Mouse (Mus musculus) common myeloid progenitor, adult 5-6 weeks (primary cell): ENCODE measurements around the gene Nolc1. TPM values are rescaled to one million over a fixed set of nuclear protein-coding genes. Genes with fewer than 3 reads are reported as not detected.
A peak's percentile ranks its signal among the peaks of the same experiment; 100 is the strongest.
"Not testable (repeated sequence)": the region's sequence is repeated elsewhere in the genome, so short reads cannot be mapped to it uniquely, and the experiment has no call there.

ENCODE experiments used
- ATAC-seq: replicated peaks from 2 replicates; pipeline ENCODE4 v1.8.0; 2016; ENCODE audit warnings: low read depth, mild to moderate bottlenecking, moderate TSS enrichment, inconsistent platforms; ENCODE audit not compliant: poor library complexity, severe bottlenecking
- total RNA-seq: library from RNA; stranded (forward); fragments of 200-1000, 187-1606 nt; gene quantifications from 2 replicates; pipeline ENCODE4 v1.2.3, GENCODE M21; 2017

Nolc1 gene
- total RNA-seq, 1 experiment from 2014 or later, result 197 TPM

DNA sequence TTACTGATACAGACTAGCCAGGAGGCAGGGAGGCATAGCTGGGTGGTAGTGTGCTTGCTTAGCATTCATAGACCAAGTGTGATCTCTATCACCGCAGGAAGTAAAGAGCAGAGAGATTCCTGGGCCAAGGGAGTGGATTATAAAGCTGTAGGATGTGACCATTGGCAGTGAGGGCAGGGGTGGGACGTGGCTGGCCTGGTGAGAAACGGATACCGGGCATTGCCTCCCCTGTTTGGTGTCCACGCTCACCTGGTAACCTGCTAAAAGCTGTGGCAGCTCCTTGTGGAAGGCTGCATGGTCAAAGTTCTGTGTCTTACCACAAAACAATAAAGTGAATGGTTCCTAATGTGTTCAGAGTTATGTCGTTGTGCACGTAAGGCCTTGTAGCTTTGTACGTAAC lies 9.5 kb downstream of the Nolc1 start:
- no peak for ATAC-seq

DNA sequence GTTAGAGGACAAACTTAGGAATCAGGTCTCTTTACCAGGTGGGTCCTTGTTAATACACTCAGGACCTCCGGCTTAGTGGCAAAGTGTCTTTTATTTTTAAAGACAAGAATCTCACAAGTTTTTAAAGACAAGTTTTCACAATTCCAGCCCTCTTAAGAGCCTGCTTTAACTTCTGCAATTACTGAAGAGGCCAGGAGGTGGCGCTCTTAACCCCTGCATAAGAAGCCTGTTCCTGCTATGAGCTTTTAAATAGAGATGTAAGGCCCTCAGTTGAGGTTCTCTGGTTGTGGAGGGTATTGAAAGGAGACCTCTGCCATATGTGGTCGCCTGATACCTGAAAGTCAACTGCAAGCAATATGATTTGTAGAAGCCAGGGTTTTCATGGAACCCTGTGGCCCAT lies 10.7 kb downstream of the Nolc1 start:
- peak; percentile 80 for ATAC-seq

DNA sequence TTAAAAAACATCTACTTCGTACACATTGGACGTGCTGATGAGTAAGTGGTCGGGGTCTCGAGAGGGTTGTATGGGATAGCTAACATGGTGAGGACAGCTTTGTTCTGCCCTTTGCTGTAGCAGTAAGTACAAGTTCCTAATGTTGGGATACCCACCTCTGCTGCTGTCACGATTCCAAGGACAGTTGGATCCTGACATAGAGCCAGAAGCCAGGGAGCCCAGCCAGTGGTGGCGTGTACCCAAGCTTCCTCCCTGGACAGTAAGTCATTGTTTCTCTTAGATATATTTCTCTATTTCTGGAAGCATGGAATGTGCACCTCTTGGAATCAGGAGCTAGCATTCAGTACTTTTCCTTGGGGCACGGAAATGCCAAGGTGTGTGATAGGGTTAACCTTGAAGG lies 12.2 kb downstream of the Nolc1 start:
- no peak for ATAC-seq

DNA sequence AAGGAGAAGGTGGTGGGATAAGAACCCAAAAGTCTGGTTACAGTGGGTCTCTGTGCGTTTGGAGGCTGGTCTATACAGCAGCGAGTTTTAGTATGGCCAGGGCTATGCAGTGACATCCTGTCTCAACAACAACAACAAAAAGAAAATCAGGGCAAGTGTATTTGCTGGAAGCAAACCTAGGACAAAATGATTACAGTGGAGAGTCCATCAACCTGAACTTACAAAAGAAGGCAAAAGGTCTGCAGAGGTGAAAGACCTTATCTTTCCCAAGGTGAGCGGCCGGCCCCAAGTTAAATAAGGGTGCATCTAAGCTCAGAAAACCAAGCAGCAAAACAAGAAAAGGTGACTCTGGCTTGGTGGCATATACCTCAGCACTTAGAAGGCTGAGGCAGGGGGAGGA lies 16.0 kb downstream of the Nolc1 start:
- no peak for ATAC-seq

DNA sequence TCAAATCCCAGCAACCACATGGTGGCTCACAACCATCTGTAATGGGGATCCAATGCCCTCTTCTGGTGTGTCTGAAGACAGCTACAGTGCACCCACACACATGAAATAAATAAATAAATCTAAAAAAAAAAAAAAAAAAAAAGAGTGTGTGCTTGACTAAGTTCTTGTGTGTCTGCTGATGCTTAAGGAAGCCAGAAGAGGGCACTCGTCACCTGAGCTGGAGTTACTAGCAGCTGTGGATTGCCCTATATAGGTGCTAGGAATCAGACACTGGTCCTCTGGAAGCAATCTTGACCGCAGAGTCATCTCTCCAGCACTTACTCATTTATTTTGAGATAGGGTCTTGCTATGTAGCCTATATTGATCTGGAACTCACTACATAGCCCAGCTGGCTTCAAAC lies 18.5 kb downstream of the Nolc1 start:
- ATAC-seq, result no peak

DNA sequence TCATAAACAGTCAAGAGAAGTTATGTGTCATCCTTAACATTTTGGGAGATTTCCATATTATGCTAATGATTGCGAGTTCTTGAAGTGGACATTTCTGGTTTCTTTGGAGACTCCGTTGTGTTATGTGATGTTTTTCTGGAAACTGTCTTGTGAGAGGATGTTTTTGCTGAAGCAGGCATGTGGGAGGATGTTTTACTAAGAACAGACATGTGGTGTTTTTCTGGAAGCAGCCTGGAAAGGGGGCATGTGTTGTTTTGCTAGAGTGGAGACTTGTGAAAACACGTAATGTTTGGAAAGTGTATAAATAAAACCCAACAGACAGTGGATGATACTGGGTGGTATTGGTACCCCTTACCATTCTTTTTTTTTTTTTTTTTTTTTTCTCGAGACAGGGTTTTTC lies 19.6 kb downstream of the Nolc1 start:
- no peak for ATAC-seq

DNA sequence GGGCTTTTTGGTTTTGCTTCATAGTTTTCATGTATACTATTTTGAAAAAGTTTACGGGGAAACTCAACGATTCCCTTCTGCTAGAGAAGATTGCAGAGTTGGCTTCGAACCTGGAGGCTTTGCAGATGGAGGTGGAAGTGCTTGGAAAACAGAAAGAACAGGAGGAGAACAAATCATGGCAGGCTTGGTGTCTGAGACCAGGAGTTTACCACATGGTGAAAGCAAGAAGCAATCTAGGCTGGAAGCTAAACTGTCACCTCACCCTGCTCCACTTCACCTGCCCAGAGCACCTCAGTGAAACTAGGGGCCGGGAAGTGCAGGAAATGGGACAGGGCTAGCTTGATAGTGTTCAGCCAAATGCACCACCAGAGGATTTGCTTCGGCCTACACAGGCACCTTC lies 20.7 kb downstream of the Nolc1 start:
- ATAC-seq, result no peak

DNA sequence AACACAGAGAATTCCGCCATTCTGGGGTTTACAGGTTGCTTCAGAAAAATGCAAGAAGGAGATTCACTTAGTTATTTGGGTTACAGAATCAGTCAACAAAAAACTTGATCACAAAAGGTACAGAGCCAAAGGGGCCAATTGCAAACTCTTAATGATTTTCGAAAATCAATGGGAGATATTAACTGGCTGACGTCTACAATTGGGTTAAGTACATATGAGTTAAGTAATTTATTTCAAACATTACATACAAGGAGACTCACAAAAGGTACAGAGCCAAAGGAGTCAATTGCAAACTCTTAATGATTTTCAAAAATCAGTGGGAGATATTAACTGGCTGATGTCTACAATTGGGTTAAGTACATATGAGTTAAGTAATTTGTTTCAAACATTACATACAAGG lies 23.9 kb downstream of the Nolc1 start:
- ATAC-seq, result no peak

DNA sequence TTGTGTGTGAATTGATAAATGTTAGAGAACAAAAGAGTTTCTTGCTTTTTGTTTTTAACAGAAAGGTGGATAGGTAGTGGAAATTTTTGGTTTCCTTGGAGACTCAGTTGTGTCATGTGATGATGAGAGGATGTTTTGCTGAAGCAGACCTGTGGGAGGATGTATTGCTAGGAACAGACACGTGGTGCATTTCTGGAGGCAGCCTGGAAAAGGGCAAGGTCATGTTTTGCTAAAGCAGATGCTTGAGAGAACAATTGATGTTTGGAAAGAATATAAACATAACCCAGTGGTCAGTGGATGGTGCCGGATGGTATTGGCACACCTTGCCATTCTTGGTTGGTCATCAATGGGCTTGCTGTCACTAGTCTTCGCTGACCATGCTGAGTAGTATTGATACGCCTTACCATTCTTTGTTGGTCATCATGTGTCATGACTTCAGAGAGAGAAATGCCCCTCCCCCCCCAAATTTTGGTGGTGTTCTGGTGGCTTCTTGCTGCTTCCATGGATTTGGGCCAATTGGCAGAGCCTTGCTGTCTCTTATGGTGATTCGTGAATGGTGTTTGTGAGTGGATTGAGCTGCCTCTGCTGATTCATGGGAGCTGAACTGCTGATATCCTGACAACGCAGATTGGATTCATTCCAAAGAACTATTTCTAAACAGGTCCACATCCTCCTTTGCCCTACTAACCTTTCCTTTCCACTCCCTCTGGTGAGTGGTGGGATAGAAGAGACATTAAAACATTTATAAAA lies 27.9 kb downstream of the Nolc1 start:
- ATAC-seq, result no peak

DNA sequence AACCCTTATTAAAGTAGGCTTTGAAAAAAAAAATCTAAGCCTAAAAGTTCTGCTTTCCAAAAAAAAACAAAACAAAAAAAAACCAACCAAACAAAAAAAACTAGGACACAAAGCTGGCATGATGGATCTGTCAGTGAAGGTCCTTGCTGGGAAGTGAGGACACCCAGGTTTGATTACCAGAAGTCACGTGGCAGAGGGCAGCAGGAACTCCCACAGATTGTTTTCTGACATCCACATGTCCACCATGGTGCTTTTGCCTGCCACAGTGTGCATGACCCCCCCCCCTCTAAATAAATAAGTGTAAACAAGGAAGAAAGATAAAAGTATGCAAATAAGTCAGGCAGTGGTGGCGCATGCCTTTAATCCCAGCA lies 28.5 kb downstream of the Nolc1 start:
- ATAC-seq, result no peak

DNA sequence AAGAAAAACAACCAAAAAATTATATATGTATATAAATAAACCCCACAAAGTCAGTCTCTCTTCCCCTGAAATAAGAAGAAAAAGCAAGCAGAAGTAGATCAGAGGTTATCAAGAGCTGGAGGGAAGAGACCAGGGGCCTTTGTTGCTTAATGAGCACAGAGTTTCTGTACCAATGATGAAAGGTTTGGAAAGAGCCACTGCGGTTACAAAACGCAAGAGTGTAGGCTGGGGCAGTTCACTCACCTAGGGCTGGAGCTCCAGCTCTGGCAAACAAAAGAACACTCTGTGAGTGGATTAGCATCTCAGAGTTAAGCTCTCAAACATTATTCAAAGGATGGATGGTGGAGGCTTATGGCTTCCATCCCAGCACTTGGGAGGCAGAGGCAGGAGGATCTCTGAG lies 34.6 kb downstream of the Nolc1 start:
- ATAC-seq, result no peak

DNA sequence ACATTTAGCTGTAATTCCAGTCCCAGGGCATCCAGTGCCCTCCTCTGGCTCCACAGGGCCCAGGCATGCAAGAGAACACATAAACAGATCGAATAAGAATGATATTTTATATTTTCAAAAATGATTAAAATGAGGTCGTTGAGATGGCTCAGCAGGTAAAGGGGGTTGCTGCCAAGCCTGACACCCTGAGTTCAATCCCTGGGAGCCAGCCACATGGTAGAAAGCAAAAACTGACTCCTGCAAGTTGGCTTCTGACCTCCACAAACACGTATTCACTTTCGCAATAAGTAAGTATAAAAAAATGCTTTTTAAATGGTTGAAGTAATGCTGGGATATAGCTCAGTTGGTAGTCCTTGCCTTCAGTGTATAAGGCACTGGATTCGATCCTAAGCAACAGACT lies 35.1 kb downstream of the Nolc1 start:
- no peak for ATAC-seq

DNA sequence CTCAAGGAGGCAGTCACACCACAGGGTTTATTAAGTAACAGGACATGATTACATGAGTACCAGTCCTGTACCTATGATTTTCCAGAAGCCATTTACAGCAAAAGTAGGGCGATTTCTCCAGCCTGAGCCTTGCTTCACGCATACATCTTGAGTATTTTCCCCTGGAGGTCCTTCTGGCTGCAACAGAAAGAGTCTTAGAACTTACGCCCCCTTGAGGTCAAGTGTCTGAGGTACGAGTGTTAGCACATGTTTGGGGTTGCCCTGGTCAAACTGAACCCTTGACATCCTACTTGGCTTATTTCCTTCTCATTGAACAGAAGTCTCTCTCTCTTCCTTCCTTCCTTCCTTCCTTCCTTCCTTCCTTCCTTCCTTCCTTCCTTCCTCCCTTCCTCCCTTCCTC lies 39.0 kb downstream of the Nolc1 start:
- no peak for ATAC-seq

DNA sequence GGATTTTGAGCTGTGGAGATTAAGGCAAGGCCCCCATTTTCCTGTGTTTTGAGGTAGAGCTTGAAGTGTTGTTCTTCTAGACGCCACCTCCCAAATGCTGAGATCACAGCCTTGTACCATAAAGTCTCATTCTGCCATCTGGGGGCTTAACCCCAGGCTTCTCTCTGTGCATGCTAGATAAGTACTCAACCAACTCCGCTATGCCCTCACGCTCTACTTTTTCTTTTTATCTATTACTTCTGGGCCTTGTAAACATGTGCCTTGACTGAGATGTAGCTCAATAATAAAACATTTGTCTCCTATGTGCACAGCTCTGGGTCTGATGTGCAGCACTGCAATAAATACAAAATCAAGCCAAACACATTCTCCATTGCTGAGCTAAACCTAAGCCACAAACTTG lies 43.8 kb downstream of the Nolc1 start:
- peak; percentile 74 for ATAC-seq

DNA sequence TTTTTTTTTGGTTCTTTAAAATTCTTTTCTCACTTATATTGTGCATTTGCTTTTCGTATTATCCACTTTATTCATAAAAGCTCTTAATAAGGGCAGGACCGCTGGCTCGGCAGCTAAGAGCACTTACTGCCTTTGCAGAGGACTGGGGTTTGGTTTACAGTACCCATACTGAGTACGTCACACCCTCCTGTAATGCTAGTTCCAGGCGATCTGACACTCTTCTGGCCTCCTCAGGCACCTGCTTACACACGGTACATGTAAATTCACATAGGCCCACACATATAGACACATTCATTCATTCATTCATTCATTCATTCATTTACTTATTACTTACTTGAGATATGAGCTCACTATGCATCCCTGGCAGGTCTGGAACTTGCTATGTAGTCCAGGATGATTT lies 45.2 kb downstream of the Nolc1 start:
- no peak for ATAC-seq

DNA sequence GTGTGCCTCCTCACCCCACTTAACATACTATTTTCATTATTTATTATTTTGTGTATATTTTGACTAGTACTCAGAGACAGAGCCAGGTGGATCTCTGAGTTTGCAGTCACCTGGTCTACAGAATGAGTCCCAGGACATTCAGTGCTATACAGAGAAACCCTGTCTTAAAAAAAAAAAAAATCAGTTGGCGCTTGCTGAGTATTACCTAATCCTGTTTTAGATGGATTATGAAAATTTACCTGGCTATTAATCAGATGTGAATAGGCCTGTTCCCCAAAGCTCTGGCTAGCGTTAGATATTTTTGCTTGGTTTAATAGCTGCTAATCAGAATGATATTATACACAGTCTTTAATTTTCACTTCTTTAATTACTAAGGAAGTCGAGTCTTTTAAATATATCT lies 48.2 kb downstream of the Nolc1 start:
- ATAC-seq, result no peak

DNA sequence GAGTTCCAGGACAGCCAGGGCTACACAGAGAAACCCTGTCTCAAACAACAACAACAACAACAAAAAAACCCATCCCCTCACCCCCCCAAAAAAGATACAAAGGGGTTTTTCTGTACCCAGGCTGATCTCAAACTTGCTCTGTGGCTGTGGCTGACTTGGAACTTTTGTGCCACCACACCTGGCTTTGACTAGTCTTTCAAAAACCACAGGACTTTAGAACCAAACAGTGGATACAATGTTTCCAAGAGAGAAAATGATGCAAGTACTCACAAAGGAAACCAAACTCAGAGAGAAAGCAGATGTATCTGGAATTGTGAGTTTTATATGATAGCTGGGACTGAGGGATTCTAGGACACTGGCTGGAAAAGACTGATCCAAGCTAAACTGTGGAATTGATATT lies 49.0 kb downstream of the Nolc1 start:
- no peak for ATAC-seq

DNA sequence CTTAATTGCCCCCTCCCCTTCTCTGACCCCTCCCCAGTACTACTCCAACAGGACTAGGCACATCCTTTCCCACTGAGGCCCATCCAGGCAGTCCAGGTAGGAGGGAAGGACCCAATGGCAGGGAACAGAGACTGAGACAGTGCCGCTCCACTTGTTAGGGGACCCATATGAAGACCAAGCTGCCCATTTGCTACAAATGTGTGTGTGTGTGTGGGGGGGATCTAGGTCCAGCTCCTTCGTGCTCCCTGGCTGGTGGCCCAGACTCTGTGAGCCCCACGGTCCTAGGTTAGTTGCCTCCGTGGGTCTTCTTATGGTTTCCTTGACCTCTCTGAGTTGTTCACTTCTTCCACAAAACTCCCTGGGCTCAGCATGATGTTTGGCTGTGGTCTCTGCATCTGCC lies 50.6 kb downstream of the Nolc1 start:
- ATAC-seq, result no peak

DNA sequence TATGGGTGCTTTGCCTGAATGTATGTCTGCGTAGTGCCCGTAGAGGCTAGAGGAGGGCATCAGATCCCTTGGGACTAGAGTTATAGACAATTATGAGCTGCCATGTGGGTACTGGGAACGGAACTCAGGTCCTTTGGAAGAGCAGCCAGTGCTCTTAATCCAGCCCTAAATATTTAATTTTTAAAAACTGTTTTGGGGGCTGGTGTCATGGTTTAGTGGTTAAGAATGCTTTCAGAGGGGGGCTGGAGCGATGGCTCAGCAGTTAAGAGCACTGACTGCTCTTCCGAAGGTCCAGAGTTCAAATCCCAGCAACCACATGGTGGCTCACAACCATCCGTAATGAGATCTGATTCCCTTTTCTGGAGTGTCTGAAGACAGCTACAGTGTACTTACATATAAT lies 54.1 kb downstream of the Nolc1 start:
- not testable (repeated sequence) for ATAC-seq

DNA sequence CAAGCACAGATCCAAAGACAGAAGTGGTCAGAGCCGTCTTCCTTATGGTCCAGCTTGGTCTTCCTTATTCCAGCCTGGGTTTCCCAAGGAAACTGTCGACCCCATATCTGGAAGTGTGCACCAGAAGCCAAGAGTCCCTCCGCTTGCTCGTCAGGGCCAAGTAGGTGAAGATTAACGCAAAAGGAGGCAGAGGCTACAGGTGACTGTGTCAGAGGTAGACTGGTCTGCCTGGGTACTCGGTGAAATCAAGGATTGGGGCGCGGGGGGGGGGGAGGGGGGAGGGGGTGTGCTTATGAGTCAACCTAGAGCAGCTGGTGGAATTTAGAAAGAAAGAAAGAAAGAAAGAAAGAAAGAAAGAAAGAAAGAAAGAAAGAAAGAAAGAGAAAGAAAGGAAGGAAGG lies 55.6 kb downstream of the Nolc1 start:
- no peak for ATAC-seq

DNA sequence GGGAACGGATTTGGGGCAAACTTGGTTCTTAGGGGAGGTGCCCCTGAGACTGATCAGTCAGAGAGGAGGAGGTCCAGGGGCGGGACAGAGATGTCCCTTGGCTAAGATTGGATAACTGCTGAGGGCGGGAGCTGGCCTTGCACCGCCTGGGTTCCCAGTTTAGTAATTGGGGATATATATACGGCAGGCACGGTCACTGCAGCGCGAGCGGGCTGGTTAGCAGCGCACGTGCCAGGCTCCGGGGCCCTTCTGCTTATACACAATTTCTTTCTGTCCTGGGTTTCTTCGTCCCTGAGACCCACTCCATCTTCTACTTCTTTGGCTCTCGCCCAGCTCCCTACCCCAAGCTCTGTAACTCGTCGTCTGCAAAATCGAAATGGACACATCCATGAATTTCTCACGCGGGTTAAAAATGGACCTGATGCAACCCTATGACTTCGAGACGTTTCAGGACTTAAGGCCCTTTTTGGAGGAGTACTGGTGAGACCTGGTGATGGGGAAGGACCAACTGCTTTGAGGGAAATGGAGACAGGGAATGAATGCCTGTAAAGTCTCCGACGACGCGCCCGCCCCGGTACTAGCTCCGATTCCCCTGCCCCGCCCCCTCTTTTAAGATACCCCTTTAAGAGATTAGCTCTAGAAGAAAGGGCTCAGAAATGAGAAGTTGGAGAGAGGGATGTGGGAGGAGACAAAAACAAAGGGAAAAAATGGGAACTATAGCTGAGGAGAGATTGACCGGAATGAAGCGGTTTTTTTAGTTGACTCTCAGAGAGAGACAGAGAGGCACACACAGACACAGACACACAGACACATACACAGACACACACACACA lies 56.2 kb downstream of the Nolc1 start, which contains the start of gene Elovl3:
Gene Elovl3, plus strand, starts transcription at position 204 of the 832 bp plus-strand sequence.
- ATAC-seq, result peak; percentile 68

DNA sequence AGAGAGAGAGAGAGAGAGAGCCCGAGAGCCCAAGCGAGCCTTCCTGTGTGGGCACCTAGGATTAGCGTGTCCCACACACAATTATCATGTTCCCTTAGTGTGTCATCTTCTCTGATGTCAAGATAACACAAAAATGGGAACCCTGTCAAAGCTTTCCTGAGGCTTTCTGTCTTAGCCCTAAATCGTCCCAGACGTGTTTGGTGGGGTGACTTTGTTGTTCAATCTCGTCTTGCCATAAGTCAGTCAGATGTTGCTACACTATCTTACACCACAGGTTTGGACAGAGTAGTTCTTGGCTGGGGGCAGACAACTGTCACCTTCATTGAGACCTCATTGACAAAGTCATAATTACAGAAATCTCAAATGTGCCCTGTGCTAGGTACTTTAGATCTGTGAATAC lies 56.9 kb downstream of the Nolc1 start:
- no peak for ATAC-seq
